Comparison of ENCODE assay signal across 13 mouse cellular contexts in genomic region chr10:94557428-94558149, GRCm38 (mm10).
DNase-seq lines count a peak whose midpoint lies in the region; ATAC-seq and TF ChIP-seq lines count a peak whose summit lies in the region.
"Had no signal": no experiment of that assay in that cellular context is flagged by ENCODE, and none has a peak within 500 bp of the region (broad histone marks: within the 10 kb centered on the region; RNA-seq: fewer than 3 reads in every experiment).

No protein-coding gene starts in this region.

- peaks cover 6% of the 10 kb centered on the region; the same call in 1 of the 2 replicates for H3K4me1 ChIP-seq in liver, embryonic 15.5 days (replicated peaks)
- H3K4me1 ChIP-seq in liver, embryonic 12.5 days: peaks cover 23% of the 10 kb centered on the region
- H3K4me1 ChIP-seq in kidney, embryonic 14.5 days (ENCODE audit: control insufficient read depth, insufficient read depth, low read length): 0 out of 2 replicates have a peak, but pooled peaks cover 3% of the 10 kb centered on the region
- H3K4me1 ChIP-seq in liver, postnatal 0 days (ENCODE audit: insufficient read depth): peaks cover 9% of the 10 kb centered on the region
- H3K4me1 ChIP-seq in midbrain, postnatal 0 days (ENCODE audit: insufficient read depth, low read length): no peaks in the 10 kb centered on the region

- H3K36me3 ChIP-seq in liver, embryonic 15.5 days (replicated peaks): no peaks in the 10 kb centered on the region
- H3K36me3 ChIP-seq in liver, embryonic 12.5 days: no peaks in the 10 kb centered on the region
- H3K36me3 ChIP-seq in kidney, embryonic 14.5 days (ENCODE audit: control insufficient read depth, insufficient read depth, low read length): no peaks in the 10 kb centered on the region
- no peaks in the 10 kb centered on the region for H3K36me3 ChIP-seq in liver, postnatal 0 days (replicated peaks; ENCODE audit: insufficient read depth, low read length)
- no peaks in the 10 kb centered on the region for H3K36me3 ChIP-seq in midbrain, postnatal 0 days (ENCODE audit: insufficient read depth, low read length)
- H3K36me3 ChIP-seq: midbrain, embryonic 13.5 days had no signal

- no peak overlapping the region for H3K4me2 ChIP-seq in liver, embryonic 15.5 days
- no peak overlapping the region for H3K4me2 ChIP-seq in liver, embryonic 12.5 days
- H3K4me2 ChIP-seq in kidney, embryonic 14.5 days (replicated peaks; ENCODE audit: low read depth, low read length): no peak overlapping the region
- H3K4me2 ChIP-seq in liver, postnatal 0 days (ENCODE audit: low read depth, low read length): no peak overlapping the region
- no peak overlapping the region for H3K4me2 ChIP-seq in midbrain, postnatal 0 days (ENCODE audit: low read depth, low read length, poor library complexity, severe bottlenecking)
- H3K4me2 ChIP-seq: hindbrain, embryonic 14.5 days; midbrain, embryonic 13.5 days had no signal

- peak; percentile 36 for DNase-seq in embryo, embryonic 10 days (ENCODE audit: low spot score)
- DNase-seq in embryo, embryonic 11 days: no peak
- DNase-seq in liver, postnatal 0 days: no peak
- no peak for DNase-seq in midbrain, postnatal 0 days (ENCODE audit: low spot score)
- DNase-seq in gastrocnemius, adult 8-10 months (ENCODE audit: low spot score in 2 of 2): no peak
- DNase-seq: cerebellum, adult 11-12 months; heart, adult 2 months; thymus, adult 18-20 months had no signal

- no peak for TF ChIP-seq EP300 in liver, postnatal 0 days (IDR thresholded peaks at IDR 0.05; ENCODE audit: low read depth)

- 47% methylated on average over 6 of the region's 6 CpGs for WGBS in liver, embryonic 15.5 days (ENCODE audit: insufficient replicate concordance)
- 55% methylated on average over 6 of the region's 6 CpGs for WGBS in liver, embryonic 12.5 days (ENCODE audit: insufficient replicate concordance)
- WGBS in kidney, embryonic 14.5 days: 52% methylated on average over 6 of the region's 6 CpGs
- 55% methylated on average over 6 of the region's 6 CpGs for WGBS in liver, postnatal 0 days (ENCODE audit: insufficient replicate concordance)
- WGBS in midbrain, postnatal 0 days: 76% methylated on average over 6 of the region's 6 CpGs

- no peaks in the 10 kb centered on the region for H3K27me3 ChIP-seq in liver, embryonic 15.5 days
- H3K27me3 ChIP-seq in liver, embryonic 12.5 days (replicated peaks): no peaks in the 10 kb centered on the region
- H3K27me3 ChIP-seq in kidney, embryonic 14.5 days (ENCODE audit: control insufficient read depth, insufficient read depth, low read length): no peaks in the 10 kb centered on the region
- no peaks in the 10 kb centered on the region for H3K27me3 ChIP-seq in liver, postnatal 0 days (ENCODE audit: insufficient read depth, low read length)
- H3K27me3 ChIP-seq in midbrain, postnatal 0 days (ENCODE audit: insufficient read depth, low read length): no peaks in the 10 kb centered on the region
- H3K27me3 ChIP-seq: midbrain, embryonic 13.5 days had no signal

- H3K9me3 ChIP-seq in liver, embryonic 15.5 days (replicated peaks): no peaks in the 10 kb centered on the region
- no peaks in the 10 kb centered on the region for H3K9me3 ChIP-seq in liver, embryonic 12.5 days (replicated peaks)
- no peaks in the 10 kb centered on the region for H3K9me3 ChIP-seq in kidney, embryonic 14.5 days (ENCODE audit: control insufficient read depth, low read length)
- no peaks in the 10 kb centered on the region for H3K9me3 ChIP-seq in liver, postnatal 0 days (ENCODE audit: low read length)
- no peaks in the 10 kb centered on the region for H3K9me3 ChIP-seq in midbrain, postnatal 0 days (ENCODE audit: low read length)
- H3K9me3 ChIP-seq: midbrain, embryonic 13.5 days had no signal

- ATAC-seq in liver, embryonic 15.5 days (ENCODE audit: insufficient read depth): peak; percentile 56
- no peak for ATAC-seq in liver, embryonic 12.5 days
- peak; percentile 62 for ATAC-seq in kidney, embryonic 14.5 days (ENCODE audit: low FRiP score, low TSS enrichment)
- ATAC-seq in liver, postnatal 0 days: peak; percentile 45; the same call in 1 of the 2 replicates
- ATAC-seq in midbrain, postnatal 0 days (ENCODE audit: low FRiP score): no peak
- ATAC-seq: midbrain, embryonic 13.5 days had no signal

- TF ChIP-seq CTCF in liver, postnatal 0 days (IDR thresholded peaks at IDR 0.05; ENCODE audit: low read depth): no peak
- TF ChIP-seq CTCF in midbrain, postnatal 0 days (IDR thresholded peaks at IDR 0.05): no peak

- H3K4me3 ChIP-seq in liver, embryonic 15.5 days (replicated peaks): no peak overlapping the region
- H3K4me3 ChIP-seq in liver, embryonic 12.5 days: no peak overlapping the region
- no peak overlapping the region for H3K4me3 ChIP-seq in kidney, embryonic 14.5 days (ENCODE audit: low read length)
- no peak overlapping the region for H3K4me3 ChIP-seq in liver, postnatal 0 days (ENCODE audit: low read depth, low read length)
- H3K4me3 ChIP-seq in midbrain, postnatal 0 days (ENCODE audit: low read depth, low read length): no peak overlapping the region
- H3K4me3 ChIP-seq: heart, adult 2 months; midbrain, embryonic 13.5 days had no signal

- no peak overlapping the region for H3K9ac ChIP-seq in liver, embryonic 15.5 days
- H3K9ac ChIP-seq in liver, embryonic 12.5 days: no peak overlapping the region
- H3K9ac ChIP-seq in kidney, embryonic 14.5 days (ENCODE audit: low read depth, low read length): no peak overlapping the region
- no peak overlapping the region for H3K9ac ChIP-seq in liver, postnatal 0 days (replicated peaks)
- H3K9ac ChIP-seq in midbrain, postnatal 0 days (replicated peaks; ENCODE audit: low read length, poor library complexity, severe bottlenecking): no peak overlapping the region
- H3K9ac ChIP-seq: hindbrain, embryonic 14.5 days; midbrain, embryonic 13.5 days had no signal

- no peak overlapping the region; the same call in 1 of the 2 replicates for H3K27ac ChIP-seq in liver, embryonic 15.5 days (replicated peaks)
- H3K27ac ChIP-seq in liver, embryonic 12.5 days: no peak overlapping the region
- H3K27ac ChIP-seq in kidney, embryonic 14.5 days (ENCODE audit: low read depth, low read length): peak overlapping the region; percentile 6; the same call in 1 of the 2 replicates
- H3K27ac ChIP-seq in liver, postnatal 0 days (ENCODE audit: low read depth): peak overlapping the region; percentile 55
- H3K27ac ChIP-seq in midbrain, postnatal 0 days (ENCODE audit: low read depth, low read length): no peak overlapping the region
- H3K27ac ChIP-seq: heart, adult 2 months; hindbrain, embryonic 14.5 days; midbrain, embryonic 13.5 days had no signal

Comparison
In these comparisons a context has a peak if more than half of its experiments do, and no peak if none do; other contexts are left out.
1. ATAC-seq: peak in liver, embryonic 15.5 days (single experiment), kidney, embryonic 14.5 days (single experiment) and liver, postnatal 0 days (single experiment); none in liver, embryonic 12.5 days (single experiment) and midbrain, postnatal 0 days (single experiment).
2. H3K27ac ChIP-seq: peak in kidney, embryonic 14.5 days (single experiment) and liver, postnatal 0 days (single experiment); none in liver, embryonic 15.5 days (single experiment), liver, embryonic 12.5 days (single experiment) and midbrain, postnatal 0 days (single experiment).